Mouse (Mus musculus): ENCODE measurements around the gene Tmem209. TPM values are rescaled to one million over a fixed set of nuclear protein-coding genes. Genes with fewer than 3 reads are reported as not detected.

The Tmem209 gene
- polyA plus RNA-seq, 1 experiment from 2014 or later = 38.6 TPM

DNA sequence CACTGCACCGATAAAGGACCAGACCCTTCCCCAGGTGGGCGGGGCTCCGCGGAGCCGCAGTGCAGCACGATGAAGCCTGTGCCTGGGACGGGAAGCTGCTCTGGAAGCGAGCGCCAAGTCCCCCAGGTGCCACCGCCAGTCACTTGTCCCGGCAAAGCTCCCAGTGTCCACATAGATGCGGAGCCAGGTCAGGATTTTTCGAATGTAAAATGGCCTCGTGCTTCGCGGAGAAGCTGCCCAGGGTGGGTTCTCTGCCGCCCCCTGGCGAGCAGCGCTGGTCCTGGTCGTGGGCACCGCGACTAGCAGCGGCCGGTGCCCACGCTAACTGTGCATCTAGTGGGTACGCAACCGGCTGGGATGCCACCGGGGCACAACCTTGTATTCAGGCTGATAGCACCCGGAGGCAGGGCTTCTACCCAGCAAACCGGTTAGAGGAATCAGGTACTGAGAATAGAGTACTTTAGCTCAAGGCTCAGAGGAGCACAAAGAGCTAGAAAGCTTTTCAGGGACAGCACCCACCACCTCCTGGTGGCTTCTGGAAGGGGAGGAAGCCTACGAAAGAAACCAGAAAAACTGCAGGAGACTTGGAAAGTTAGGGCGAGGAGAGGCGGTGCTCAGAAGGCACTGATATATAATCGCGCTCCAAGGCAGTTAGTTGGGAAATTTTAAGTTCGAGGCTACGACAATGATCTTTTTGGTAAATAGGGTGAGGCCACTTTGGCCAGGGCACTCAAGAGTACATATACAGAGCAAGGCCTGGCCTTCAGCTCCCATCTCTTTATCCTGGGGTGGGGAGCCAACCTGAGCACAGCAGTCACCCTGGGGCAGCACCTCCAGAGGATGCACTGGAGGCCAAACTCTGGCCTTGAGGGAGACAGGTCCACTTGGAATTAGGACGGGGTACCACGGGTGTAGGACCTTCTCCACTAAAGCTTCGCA, 49.5 kb downstream of the Tmem209 start:
- Histone ChIP-seq H3K4me2 (replicated peaks) (peak overlapping the region; percentile 58), H3K36me3 (peaks cover 7% of the 10 kb centered on the region), H3K27me3 (no peaks in the 10 kb centered on the region), H3K27ac (peak overlapping the region; percentile 99), H3K4me1 (peaks cover 34% of the 10 kb centered on the region), H3K9me3 (no peaks in the 10 kb centered on the region), H3K9ac (peak overlapping the region; percentile 66), H3K4me3 (peak overlapping the region; percentile 40)
- ATAC-seq (ENCODE audit: insufficient number of reproducible peaks, insufficient read depth, low FRiP score, low TSS enrichment) = peak; percentile 48
- WGBS = 6% methylated on average over 40 of the region's 40 CpGs

- Histone ChIP-seq H3K27me3 (no peaks in the 10 kb centered on the region), H3K9ac (peak overlapping the region; percentile 66; the same call in 1 of the 2 replicates), H3K4me3 (peak overlapping the region; percentile 40), H3K27ac (peak overlapping the region; percentile 99), H3K4me1 (peaks cover 34% of the 10 kb centered on the region), H3K36me3 (peaks cover 15% of the 10 kb centered on the region), H3K9me3 (no peaks in the 10 kb centered on the region), H3K4me2 (replicated peaks) (peak overlapping the region; percentile 58)
- no peak for ATAC-seq (ENCODE audit: insufficient number of reproducible peaks, insufficient read depth, low FRiP score, low TSS enrichment)
- WGBS = 74% methylated on average over 16 of the region's 16 CpGs
These were observed 50.4 kb downstream of the Tmem209 start for GRCm38 (mm10) chr6:30459056-30459747.

GRCm38 (mm10) chr6:30458626-30459025, 51.0 kb downstream of the Tmem209 start:
- Histone ChIP-seq H3K27ac (no peak overlapping the region), H3K4me3 (no peak overlapping the region), H3K27me3 (no peaks in the 10 kb centered on the region), H3K36me3 (peaks cover 21% of the 10 kb centered on the region), H3K9ac (no peak overlapping the region), H3K4me2 (replicated peaks) (no peak overlapping the region), H3K4me1 (peaks cover 34% of the 10 kb centered on the region), H3K9me3 (no peaks in the 10 kb centered on the region)
- ATAC-seq (ENCODE audit: insufficient number of reproducible peaks, insufficient read depth, low FRiP score, low TSS enrichment) = no peak
- WGBS = 89% methylated on average over 5 of the region's 5 CpGs

GRCm38 (mm10) chr6:30456991-30457390, 52.6 kb downstream of the Tmem209 start:
- H3K27ac ChIP-seq = no peak overlapping the region
- no peak overlapping the region for H3K4me3 ChIP-seq
- no peak for ATAC-seq (ENCODE audit: insufficient number of reproducible peaks, insufficient read depth, low FRiP score, low TSS enrichment)
- H3K4me1 ChIP-seq = peaks cover 20% of the 10 kb centered on the region
- H3K27me3 ChIP-seq = no peaks in the 10 kb centered on the region
- H3K4me2 ChIP-seq (replicated peaks) = no peak overlapping the region
- H3K9ac ChIP-seq = no peak overlapping the region
- H3K36me3 ChIP-seq = peaks cover 31% of the 10 kb centered on the region
- 96% methylated on average over 7 of the region's 7 CpGs for WGBS
- H3K9me3 ChIP-seq = no peaks in the 10 kb centered on the region

DNA sequence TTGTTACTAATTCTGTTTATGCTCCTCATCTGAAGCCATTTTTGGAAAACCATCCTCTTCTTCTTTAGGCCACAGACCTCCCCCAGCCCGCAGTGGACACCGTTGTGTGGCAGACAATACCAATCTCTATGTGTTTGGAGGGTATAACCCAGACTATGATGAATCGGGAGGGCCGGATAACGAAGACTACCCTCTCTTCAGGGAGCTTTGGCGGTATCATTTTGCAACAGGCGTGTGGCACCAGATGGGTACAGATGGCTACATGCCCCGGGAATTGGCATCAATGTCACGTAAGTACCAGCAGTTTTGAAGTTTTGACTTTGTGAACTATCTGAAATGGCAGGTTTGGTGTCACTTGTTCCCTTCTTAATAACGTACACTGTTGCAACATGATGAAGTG, 70.0 kb downstream of the Tmem209 start:
- WGBS = 96% methylated on average over 10 of the region's 10 CpGs
- ATAC-seq (ENCODE audit: insufficient number of reproducible peaks, insufficient read depth, low FRiP score, low TSS enrichment) = no peak
- Histone ChIP-seq H3K4me3 (no peak overlapping the region), H3K36me3 (peaks cover 44% of the 10 kb centered on the region), H3K9me3 (no peaks in the 10 kb centered on the region), H3K27me3 (no peaks in the 10 kb centered on the region), H3K27ac (no peak overlapping the region), H3K4me1 (peaks cover 10% of the 10 kb centered on the region; the same call in 1 of the 2 replicates), H3K4me2 (replicated peaks) (no peak overlapping the region), H3K9ac (no peak overlapping the region)

- H3K9ac ChIP-seq = no peak overlapping the region
- H3K4me1 ChIP-seq = peaks cover 10% of the 10 kb centered on the region; the same call in 1 of the 2 replicates
- 67% methylated on average over 3 of the region's 3 CpGs for WGBS
- H3K27me3 ChIP-seq = no peaks in the 10 kb centered on the region
- no peak overlapping the region for H3K4me3 ChIP-seq
- peaks cover 23% of the 10 kb centered on the region for H3K36me3 ChIP-seq
- ATAC-seq (ENCODE audit: insufficient number of reproducible peaks, insufficient read depth, low FRiP score, low TSS enrichment) = no peak
- H3K27ac ChIP-seq = no peak overlapping the region
- H3K4me2 ChIP-seq (replicated peaks) = no peak overlapping the region
- no peaks in the 10 kb centered on the region for H3K9me3 ChIP-seq
These were observed 72.5 kb downstream of the Tmem209 start for GRCm38 (mm10) chr6:30437054-30437453.

DNA sequence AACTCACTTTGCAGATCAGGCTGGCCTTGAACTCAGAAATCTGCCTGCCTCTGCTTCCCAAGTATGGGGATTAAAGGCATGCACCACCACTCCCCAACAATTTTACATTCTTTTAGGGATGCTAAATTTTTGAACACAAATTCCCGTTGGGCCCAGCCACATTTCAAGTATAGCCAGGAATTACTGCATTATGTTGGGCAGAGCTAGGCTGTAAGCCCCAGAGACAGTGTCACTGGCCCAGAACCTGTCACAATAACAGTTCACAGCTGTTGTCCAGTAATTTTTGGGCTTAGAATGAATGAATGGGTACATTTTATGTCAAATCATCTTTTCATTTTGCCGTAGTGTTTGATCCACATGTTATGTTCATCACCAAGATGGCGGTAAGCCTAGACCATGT, 73.1 kb downstream of the Tmem209 start:
- peaks cover 18% of the 10 kb centered on the region for H3K36me3 ChIP-seq

GRCm38 (mm10) chr6:30432461-30433192, 77.0 kb downstream of the Tmem209 start:
- no peaks in the 10 kb centered on the region for H3K9me3 ChIP-seq
- no peak overlapping the region for H3K27ac ChIP-seq

More for the DNA sequence above, 73.1 kb downstream of the Tmem209 start:
- Histone ChIP-seq H3K9ac (no peak overlapping the region), H3K4me1 (peaks cover 10% of the 10 kb centered on the region; the same call in 1 of the 2 replicates), H3K4me3 (no peak overlapping the region), H3K4me2 (replicated peaks) (no peak overlapping the region), H3K9me3 (no peaks in the 10 kb centered on the region), H3K27ac (no peak overlapping the region), H3K27me3 (no peaks in the 10 kb centered on the region)
- WGBS = 92% methylated on average over 3 of the region's 3 CpGs
- no peak for ATAC-seq (ENCODE audit: insufficient number of reproducible peaks, insufficient read depth, low FRiP score, low TSS enrichment)

More at GRCm38 (mm10) chr6:30432461-30433192, 77.0 kb downstream of the Tmem209 start:
- H3K4me2 ChIP-seq (replicated peaks) = no peak overlapping the region
- H3K4me1 ChIP-seq = 0 out of 2 replicates have a peak, but pooled peaks cover 7% of the 10 kb centered on the region
- H3K4me3 ChIP-seq = no peak overlapping the region
- H3K9ac ChIP-seq = no peak overlapping the region
- ATAC-seq (ENCODE audit: insufficient number of reproducible peaks, insufficient read depth, low FRiP score, low TSS enrichment) = no peak
- 58% methylated on average over 3 of the region's 3 CpGs for WGBS
- H3K36me3 ChIP-seq = 0 out of 2 replicates have a peak, but pooled peaks cover 4% of the 10 kb centered on the region
- H3K27me3 ChIP-seq = no peaks in the 10 kb centered on the region

Other genes with a start within 250 kb of the Tmem209 start
- 52.5 and 56.1 TPM in 2 replicates for gene Ube2h, start 205.2 kb downstream of the Tmem209 start, polyA plus RNA-seq (2016; fragmentation: Nextera tagmentation; extraction: Ambion mirVana)
- 75.0 and 76.3 TPM in 2 replicates for gene Zc3hc1, start 118.8 kb downstream of the Tmem209 start, polyA plus RNA-seq (2016; fragmentation: Nextera tagmentation; extraction: Ambion mirVana)
- 44.0 and 46.0 TPM in 2 replicates for gene Klhdc10, start 107.9 kb downstream of the Tmem209 start, polyA plus RNA-seq (2016; fragmentation: Nextera tagmentation; extraction: Ambion mirVana)
- gene Ssmem1, start 66 bp upstream of the Tmem209 start, polyA plus RNA-seq (2016; fragmentation: Nextera tagmentation; extraction: Ambion mirVana) = 0.14 and 0.33 TPM in 2 replicates
- 4.2 and 7.6 TPM in 2 replicates for gene Cpa2, start 31.8 kb upstream of the Tmem209 start, polyA plus RNA-seq (2016; fragmentation: Nextera tagmentation; extraction: Ambion mirVana)
- 0.79 and 1.3 TPM in 2 replicates for gene Cpa4, start 58.6 kb upstream of the Tmem209 start, polyA plus RNA-seq (2016; fragmentation: Nextera tagmentation; extraction: Ambion mirVana)
- 0.22 and 0.33 TPM in 2 replicates for gene Cpa5, start 101.2 kb upstream of the Tmem209 start, polyA plus RNA-seq (2016; fragmentation: Nextera tagmentation; extraction: Ambion mirVana)
- gene Cpa1, start 129.4 kb upstream of the Tmem209 start, polyA plus RNA-seq (2016; fragmentation: Nextera tagmentation; extraction: Ambion mirVana) = 0.22 and 0.29 TPM in 2 replicates
- gene Cep41, start 184.0 kb upstream of the Tmem209 start, polyA plus RNA-seq (2016; fragmentation: Nextera tagmentation; extraction: Ambion mirVana) = 23.8 and 26.3 TPM in 2 replicates
- 1,207 and 1,222 TPM in 2 replicates for gene Mest, start 213.8 kb upstream of the Tmem209 start, polyA plus RNA-seq (2016; fragmentation: Nextera tagmentation; extraction: Ambion mirVana)

Measured in embryonic facial prominence, embryonic 12.5 days (tissue).